Mouse (Mus musculus) B cell, adult (primary cell): ENCODE results near the gene AC192777.2. TPM values are rescaled to one million over a fixed set of nuclear protein-coding genes. Genes with fewer than 3 reads are reported as not detected.

Experiments used
- total RNA-seq: library from RNA; stranded (reverse); gene quantifications from 4 replicates; pipeline ENCODE4 v1.2.4, GENCODE M21; 2023; ENCODE audit not compliant: inconsistent age

Gene AC192777.2
- total RNA-seq: not detected in 4 replicates

DNA sequence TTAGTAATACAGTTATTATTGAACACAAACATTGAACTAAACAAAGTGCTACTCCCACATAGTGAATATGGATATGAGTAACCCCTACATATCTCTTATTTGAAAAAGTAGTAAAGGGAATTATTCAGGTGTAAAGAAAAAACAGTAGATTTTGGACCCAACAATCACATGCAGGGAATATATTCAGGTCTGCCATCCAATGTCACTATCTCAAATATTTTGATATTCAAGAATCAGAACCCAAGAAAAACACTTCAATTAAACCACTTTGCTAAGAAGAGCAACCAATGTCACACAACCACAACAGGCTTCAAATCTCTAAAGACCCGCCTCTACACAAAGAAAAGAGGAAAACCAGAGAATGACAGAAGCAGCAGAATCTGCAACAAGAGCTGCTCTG lies at the start of gene AC192777.2:
TSS of gene AC192777.2 (plus strand) at position 301 of the 400 bp plus-strand sequence.

Other genes with a start within 250 kb of the AC192777.2 start
- not detected in 4 replicates for gene Esp38, start 144.9 kb upstream of the AC192777.2 start, total RNA-seq
- gene Pgk2, start 113.2 kb downstream of the AC192777.2 start, total RNA-seq: not detected in 4 replicates
- 0.96 to 3.8 TPM (median 2.7 TPM) in 4 replicates for gene Crisp3, start 146.8 kb downstream of the AC192777.2 start, total RNA-seq
- not detected in 4 replicates for gene Crisp1, start 223.8 kb downstream of the AC192777.2 start, total RNA-seq